ENCODE assay signal across 28 mouse cellular contexts in genomic region chr7:30945466-30945865, GRCm38 (mm10). TPM values are rescaled to one million over a fixed set of nuclear protein-coding genes. Genes with fewer than 3 reads are reported as not detected.
DNase-seq lines count a peak whose midpoint lies in the region; ATAC-seq and TF ChIP-seq lines count a peak whose summit lies in the region.
"Not testable (repeated sequence)": the region's sequence is repeated elsewhere in the genome, so short reads cannot be mapped to it uniquely, and the experiment has no call there.
"Had no signal": no experiment of that assay in that cellular context is flagged by ENCODE, and none has a peak within 500 bp of the region (broad histone marks: within the 10 kb centered on the region; RNA-seq: fewer than 3 reads in every experiment).

No protein-coding gene starts in this region.

- TF ChIP-seq EP300 in MEL (IDR thresholded peaks at IDR 0.05; ENCODE audit: low read depth in 1 of 2, low read length in 2 of 2); liver, embryonic 14.5 days (IDR thresholded peaks at IDR 0.05; ENCODE audit: low read depth): not testable (repeated sequence)
- peak; percentile 34; the same call in 1 of the 2 replicates for TF ChIP-seq EP300 in liver, postnatal 0 days (IDR thresholded peaks at IDR 0.05; ENCODE audit: low read depth)

- DNase-seq in MEL (ENCODE audit: low read depth, low spot score) = peak; percentile 3
- DNase-seq in cerebellum, postnatal 10 days = peak; percentile 69 to 75
- DNase-seq in left cerebral cortex, postnatal 4 days = peak; percentile 43
- DNase-seq in liver, embryonic 14.5 days (ENCODE audit: low read depth in 3 of 3, low spot score in 3 of 3) = not testable (repeated sequence)
- peak; percentile 63 for DNase-seq in liver, postnatal 0 days

- H3K9ac ChIP-seq in MEL (ENCODE audit: control insufficient read depth, low read depth, low read length, poor library complexity, severe bottlenecking); forebrain, embryonic 12.5 days; hindbrain, embryonic 12.5 days; liver, embryonic 14.5 days (replicated peaks); liver, postnatal 0 days (replicated peaks); midbrain, embryonic 16.5 days (ENCODE audit: low read depth, low read length): not testable (repeated sequence)

- intact Hi-C loops in left cerebral cortex, postnatal 4 days (cut with DNase I) = not testable (repeated sequence)

- TF ChIP-seq POLR2A in MEL (IDR thresholded peaks at IDR 0.05; ENCODE audit: control insufficient read depth in 1 of 2, insufficient read depth in 1 of 2, low read depth in 1 of 2, low read length in 2 of 2, poor library complexity in 1 of 2) = not testable (repeated sequence)

- not testable (repeated sequence) for H3K27me3 ChIP-seq in MEL (ENCODE audit: control insufficient read depth in 1 of 2, insufficient read depth in 2 of 2, low read length in 2 of 2); forebrain, embryonic 12.5 days; hindbrain, embryonic 12.5 days; liver, embryonic 14.5 days (ENCODE audit: control insufficient read depth, insufficient read depth, low read length); liver, postnatal 0 days (ENCODE audit: insufficient read depth, low read length); midbrain, embryonic 16.5 days (ENCODE audit: control insufficient read depth, insufficient read depth, low read depth, low read length)

- H3K36me3 ChIP-seq in MEL (ENCODE audit: control insufficient read depth in 1 of 2, insufficient read depth in 2 of 2, low read length in 2 of 2); liver, embryonic 14.5 days (replicated peaks; ENCODE audit: control insufficient read depth, insufficient read depth, low read depth); liver, postnatal 0 days (replicated peaks; ENCODE audit: insufficient read depth, low read length); midbrain, embryonic 16.5 days (ENCODE audit: control insufficient read depth, insufficient read depth, low read length): not testable (repeated sequence)
- peaks cover 33% of the 10 kb centered on the region for H3K36me3 ChIP-seq in forebrain, embryonic 12.5 days (replicated peaks)
- H3K36me3 ChIP-seq in hindbrain, embryonic 12.5 days = peaks cover 28% of the 10 kb centered on the region

- H3K4me3 ChIP-seq in MEL (ENCODE audit: control insufficient read depth in 1 of 2, insufficient read depth in 1 of 2, low read depth in 2 of 2, low read length in 2 of 2); forebrain, embryonic 12.5 days (replicated peaks); hindbrain, embryonic 12.5 days; liver, embryonic 14.5 days (ENCODE audit: insufficient read depth in 1 of 2, low read depth in 2 of 2, low read length in 2 of 2); liver, postnatal 0 days (ENCODE audit: low read depth, low read length); midbrain, embryonic 16.5 days (ENCODE audit: low read depth, low read length): not testable (repeated sequence)

- not testable (repeated sequence) for H3K27ac ChIP-seq in MEL (ENCODE audit: control insufficient read depth, low read depth, low read length); forebrain, embryonic 12.5 days; hindbrain, embryonic 12.5 days; liver, embryonic 14.5 days; midbrain, embryonic 16.5 days (ENCODE audit: low read length)
- peak overlapping the region; percentile 18; the same call in 1 of the 2 replicates for H3K27ac ChIP-seq in liver, postnatal 0 days (ENCODE audit: low read depth)

- 0 out of 2 replicates have a peak, but pooled peaks have one; percentile 23 for ATAC-seq in forebrain, embryonic 12.5 days (ENCODE audit: low FRiP score)
- peak; percentile 26; the same call in 1 of the 2 replicates for ATAC-seq in hindbrain, embryonic 12.5 days (ENCODE audit: low FRiP score)
- peak; percentile 32; the same call in 1 of the 2 replicates for ATAC-seq in liver, embryonic 14.5 days (ENCODE audit: insufficient read depth)
- ATAC-seq in liver, postnatal 0 days = peak; percentile 65
- 0 out of 2 replicates have a peak, but pooled peaks have one; percentile 23 for ATAC-seq in midbrain, embryonic 16.5 days

- not testable (repeated sequence) for H3K4me2 ChIP-seq in forebrain, embryonic 12.5 days; hindbrain, embryonic 12.5 days (replicated peaks); liver, embryonic 14.5 days (ENCODE audit: low read depth); liver, postnatal 0 days (ENCODE audit: low read depth, low read length); midbrain, embryonic 16.5 days (ENCODE audit: low read length)

- not testable (repeated sequence) for H3K79me2 ChIP-seq in MEL (ENCODE audit: control insufficient read depth, insufficient read depth, low read length, poor library complexity)

- 94% methylated on average over 7 of the region's 7 CpGs for WGBS in forebrain, embryonic 12.5 days
- 86% methylated on average over 7 of the region's 7 CpGs for WGBS in hindbrain, embryonic 12.5 days
- 80% methylated on average over 7 of the region's 7 CpGs for WGBS in liver, embryonic 14.5 days (ENCODE audit: insufficient replicate concordance)
- WGBS in liver, postnatal 0 days (ENCODE audit: insufficient replicate concordance) = 70% methylated on average over 7 of the region's 7 CpGs
- 88% methylated on average over 7 of the region's 7 CpGs for WGBS in midbrain, embryonic 16.5 days

- TF ChIP-seq CTCF in MEL (IDR thresholded peaks at IDR 0.05 in 2 of 3, conservative IDR thresholded peaks at IDR 0.05 in 1 of 3; ENCODE audit: control insufficient read depth in 1 of 3, insufficient read depth in 1 of 3, low read depth in 2 of 3, low read length in 3 of 3, poor library complexity in 1 of 3, severe bottlenecking in 1 of 3); liver, embryonic 14.5 days (IDR thresholded peaks at IDR 0.05; ENCODE audit: low read depth); liver, postnatal 0 days (IDR thresholded peaks at IDR 0.05; ENCODE audit: low read depth): not testable (repeated sequence)

- H3K9me3 ChIP-seq in MEL (replicated peaks; ENCODE audit: insufficient read depth, low read length); forebrain, embryonic 12.5 days; hindbrain, embryonic 12.5 days (replicated peaks); liver, embryonic 14.5 days (ENCODE audit: control insufficient read depth, low read length); liver, postnatal 0 days (ENCODE audit: low read length); midbrain, embryonic 16.5 days (replicated peaks; ENCODE audit: control insufficient read depth, low read length, poor library complexity, severe bottlenecking): not testable (repeated sequence)

- TF ChIP-seq RAD21 in MEL (IDR thresholded peaks at IDR 0.05; ENCODE audit: low read depth, low read length) = not testable (repeated sequence)

- not testable (repeated sequence) for H3K4me1 ChIP-seq in MEL (ENCODE audit: control insufficient read depth in 1 of 2, insufficient read depth in 2 of 2, low read length in 2 of 2); forebrain, embryonic 12.5 days; hindbrain, embryonic 12.5 days; liver, embryonic 14.5 days (replicated peaks; ENCODE audit: control insufficient read depth in 2 of 2, insufficient read depth in 2 of 2, low read length in 1 of 2); liver, postnatal 0 days (ENCODE audit: insufficient read depth); midbrain, embryonic 16.5 days (ENCODE audit: control insufficient read depth, insufficient read depth, low read length)

RNA-seq across cellular contexts. Expression of gene Hamp, which starts 1.6 kb away (rescaled TPM):
- not detected in 2 replicates for total RNA-seq in MEL (2012; rRNA removed)
- polyA plus RNA-seq in MEL (2012; ENCODE audit: insufficient read depth in 1 of 2, insufficient read length in 2 of 2, low read depth in 1 of 2, low replicate concordance in 2 of 2, missing spikeins in 1 of 2) = not detected
- not detected in 2 replicates for polyA plus RNA-seq in forebrain, embryonic 12.5 days (2016; fragmentation: Nextera tagmentation; extraction: Ambion mirVana)
- not detected in 2 replicates for polyA plus RNA-seq in hindbrain, embryonic 12.5 days (2016; fragmentation: Nextera tagmentation; extraction: Ambion mirVana)
- total RNA-seq in left cerebral cortex, postnatal 4 days (2021) = not detected
- 17.2 and 22.5 TPM in 2 replicates for polyA plus RNA-seq in liver, embryonic 14.5 days (2012; rRNA removed)
- 12.0 and 29.7 TPM in 2 replicates for polyA plus RNA-seq in liver, embryonic 14.5 days (2014; fragmentation: Nextera tagmentation; extraction: Ambion mirVana)
- 142 and 248 TPM in 2 replicates for polyA plus RNA-seq in liver, postnatal 0 days (2015; fragmentation: Nextera tagmentation; extraction: Ambion mirVana)
- not detected in 2 replicates for polyA plus RNA-seq in midbrain, embryonic 16.5 days (2015; fragmentation: Nextera tagmentation; extraction: Ambion mirVana)
- total RNA-seq: common myeloid progenitor, adult 5-6 weeks; ES-E14; forebrain, postnatal 0 days; gastrocnemius, adult 2 months; gastrocnemius, postnatal 14 days had no signal
- polyA plus RNA-seq: brain, embryonic 14.5 days; embryonic facial prominence, embryonic 12.5 days; embryonic facial prominence, embryonic 15.5 days; erythroblast, embryonic 14.5 days; forebrain, embryonic 13.5 days; forebrain, postnatal 0 days; frontal cortex, adult 2 months; heart, embryonic 12.5 days; heart, embryonic 15.5 days; hindbrain, embryonic 10.5 days; hindbrain, embryonic 14.5 days; intestine, embryonic 14.5 days; Patski had no signal

RNA-seq across cellular contexts. Expression of gene Usf2, which starts 11.1 kb away (rescaled TPM):
- total RNA-seq in MEL (2012; rRNA removed) = 34.4 and 43.0 TPM in 2 replicates
- polyA plus RNA-seq in MEL (2012; ENCODE audit: insufficient read depth in 1 of 2, insufficient read length in 2 of 2, low read depth in 1 of 2, low replicate concordance in 2 of 2, missing spikeins in 1 of 2) = 100 to 1,000 TPM in 1 of 2 experiments, not detected in 1; 144 TPM
- 26.4 and 27.3 TPM in 2 replicates for polyA plus RNA-seq in forebrain, embryonic 12.5 days (2016; fragmentation: Nextera tagmentation; extraction: Ambion mirVana)
- 29.7 and 32.7 TPM in 2 replicates for polyA plus RNA-seq in hindbrain, embryonic 12.5 days (2016; fragmentation: Nextera tagmentation; extraction: Ambion mirVana)
- 100 to 1,000 TPM in 1 of 2 experiments, 10 to 100 TPM in 1; 92.8 to 105 TPM for total RNA-seq in left cerebral cortex, postnatal 4 days (2021)
- 34.1 and 50.6 TPM in 2 replicates for polyA plus RNA-seq in liver, embryonic 14.5 days (2012; rRNA removed)
- 9.1 and 10.2 TPM in 2 replicates for polyA plus RNA-seq in liver, embryonic 14.5 days (2014; fragmentation: Nextera tagmentation; extraction: Ambion mirVana)
- 11.6 and 12.0 TPM in 2 replicates for polyA plus RNA-seq in liver, postnatal 0 days (2015; fragmentation: Nextera tagmentation; extraction: Ambion mirVana)
- 28.6 and 29.6 TPM in 2 replicates for polyA plus RNA-seq in midbrain, embryonic 16.5 days (2015; fragmentation: Nextera tagmentation; extraction: Ambion mirVana)

RNA-seq across cellular contexts. Expression of gene Hamp2, which starts 21.0 kb away (rescaled TPM):
- total RNA-seq in MEL (2012; rRNA removed) = not detected in 2 replicates
- not detected for polyA plus RNA-seq in MEL (2012; ENCODE audit: insufficient read depth in 1 of 2, insufficient read length in 2 of 2, low read depth in 1 of 2, low replicate concordance in 2 of 2, missing spikeins in 1 of 2)
- not detected in 2 replicates for polyA plus RNA-seq in forebrain, embryonic 12.5 days (2016; fragmentation: Nextera tagmentation; extraction: Ambion mirVana)
- polyA plus RNA-seq in hindbrain, embryonic 12.5 days (2016; fragmentation: Nextera tagmentation; extraction: Ambion mirVana) = not detected in 2 replicates
- total RNA-seq in left cerebral cortex, postnatal 4 days (2021) = not detected
- not detected in 2 replicates for polyA plus RNA-seq in liver, embryonic 14.5 days (2012; rRNA removed)
- not detected in 2 replicates for polyA plus RNA-seq in liver, embryonic 14.5 days (2014; fragmentation: Nextera tagmentation; extraction: Ambion mirVana)
- polyA plus RNA-seq in liver, postnatal 0 days (2015; fragmentation: Nextera tagmentation; extraction: Ambion mirVana) = 0.49 TPM in 1 of 2 replicates, not detected in the other
- not detected in 2 replicates for polyA plus RNA-seq in midbrain, embryonic 16.5 days (2015; fragmentation: Nextera tagmentation; extraction: Ambion mirVana)
- total RNA-seq: common myeloid progenitor, adult 5-6 weeks; ES-E14; forebrain, postnatal 0 days; gastrocnemius, adult 2 months; gastrocnemius, postnatal 14 days; gastrocnemius, postnatal 4 days had no signal
- polyA plus RNA-seq: brain, embryonic 14.5 days; embryonic facial prominence, embryonic 12.5 days; embryonic facial prominence, embryonic 15.5 days; erythroblast, embryonic 14.5 days; forebrain, embryonic 13.5 days; forebrain, postnatal 0 days; frontal cortex, adult 2 months; heart, embryonic 12.5 days; heart, embryonic 15.5 days; hindbrain, embryonic 10.5 days; hindbrain, embryonic 14.5 days; intestine, embryonic 14.5 days; Patski had no signal

RNA-seq across cellular contexts. Expression of gene Lsr, which starts 27.8 kb away (rescaled TPM):
- not detected in 2 replicates for total RNA-seq in MEL (2012; rRNA removed)
- polyA plus RNA-seq in MEL (2012; ENCODE audit: insufficient read depth in 1 of 2, insufficient read length in 2 of 2, low read depth in 1 of 2, low replicate concordance in 2 of 2, missing spikeins in 1 of 2) = under 1 TPM in 1 of 2 experiments, not detected in 1; 0.22 TPM
- 24.1 and 26.4 TPM in 2 replicates for polyA plus RNA-seq in forebrain, embryonic 12.5 days (2016; fragmentation: Nextera tagmentation; extraction: Ambion mirVana)
- polyA plus RNA-seq in hindbrain, embryonic 12.5 days (2016; fragmentation: Nextera tagmentation; extraction: Ambion mirVana) = 16.6 and 20.2 TPM in 2 replicates
- total RNA-seq in left cerebral cortex, postnatal 4 days (2021) = 10 to 100 TPM; 12.5 to 12.8 TPM
- 14.3 and 17.4 TPM in 2 replicates for polyA plus RNA-seq in liver, embryonic 14.5 days (2012; rRNA removed)
- 15.1 and 16.0 TPM in 2 replicates for polyA plus RNA-seq in liver, embryonic 14.5 days (2014; fragmentation: Nextera tagmentation; extraction: Ambion mirVana)
- polyA plus RNA-seq in liver, postnatal 0 days (2015; fragmentation: Nextera tagmentation; extraction: Ambion mirVana) = 28.2 and 33.7 TPM in 2 replicates
- polyA plus RNA-seq in midbrain, embryonic 16.5 days (2015; fragmentation: Nextera tagmentation; extraction: Ambion mirVana) = 16.7 and 19.0 TPM in 2 replicates

RNA-seq across cellular contexts. Expression of gene Fam187b, which starts 28.1 kb away (rescaled TPM):
- not detected in 2 replicates for total RNA-seq in MEL (2012; rRNA removed)
- not detected for polyA plus RNA-seq in MEL (2012; ENCODE audit: insufficient read depth in 1 of 2, insufficient read length in 2 of 2, low read depth in 1 of 2, low replicate concordance in 2 of 2, missing spikeins in 1 of 2)
- 0.82 and 1.2 TPM in 2 replicates for polyA plus RNA-seq in forebrain, embryonic 12.5 days (2016; fragmentation: Nextera tagmentation; extraction: Ambion mirVana)
- polyA plus RNA-seq in hindbrain, embryonic 12.5 days (2016; fragmentation: Nextera tagmentation; extraction: Ambion mirVana) = 0.89 and 1.4 TPM in 2 replicates
- under 1 TPM in 1 of 2 experiments, not detected in 1; 0.42 TPM for total RNA-seq in left cerebral cortex, postnatal 4 days (2021)
- 1.5 and 2.0 TPM in 2 replicates for polyA plus RNA-seq in liver, embryonic 14.5 days (2012; rRNA removed)
- polyA plus RNA-seq in liver, embryonic 14.5 days (2014; fragmentation: Nextera tagmentation; extraction: Ambion mirVana) = 2.5 and 2.6 TPM in 2 replicates
- polyA plus RNA-seq in liver, postnatal 0 days (2015; fragmentation: Nextera tagmentation; extraction: Ambion mirVana) = 4.0 and 5.0 TPM in 2 replicates
- polyA plus RNA-seq in midbrain, embryonic 16.5 days (2015; fragmentation: Nextera tagmentation; extraction: Ambion mirVana) = 0.60 and 0.84 TPM in 2 replicates
- total RNA-seq: adrenal gland, postnatal 25 days; common myeloid progenitor, adult 5-6 weeks; gastrocnemius, adult 2 months; heart, adult 18-20 months had no signal
- polyA plus RNA-seq: erythroblast, embryonic 14.5 days had no signal

Comparison
In these comparisons a context has a peak if more than half of its experiments do, and no peak if none do; other contexts are left out.
1. RNA of gene Hamp, which starts 1.6 kb away (polyA plus RNA-seq): 142 to 248 TPM in liver, postnatal 0 days and 12.0 to 29.7 TPM in liver, embryonic 14.5 days; not detected in MEL, not detected in forebrain, embryonic 12.5 days, not detected in hindbrain, embryonic 12.5 days and not detected in midbrain, embryonic 16.5 days; every median in the first group is over 10 times any median in the second.
2. Peak in every context shown above with its lines, with median percentiles within 50 percentile points of each other: ATAC-seq.